Mouse (Mus musculus): ENCODE measurements around the gene Xrn1. TPM values are rescaled to one million over a fixed set of nuclear protein-coding genes. Genes with fewer than 3 reads are reported as not detected.
A peak's percentile ranks its signal among the peaks of the same experiment; 100 is the strongest.

Xrn1 gene
- polyA plus RNA-seq, 1 experiment from 2014 or later: 13.9 TPM

DNA sequence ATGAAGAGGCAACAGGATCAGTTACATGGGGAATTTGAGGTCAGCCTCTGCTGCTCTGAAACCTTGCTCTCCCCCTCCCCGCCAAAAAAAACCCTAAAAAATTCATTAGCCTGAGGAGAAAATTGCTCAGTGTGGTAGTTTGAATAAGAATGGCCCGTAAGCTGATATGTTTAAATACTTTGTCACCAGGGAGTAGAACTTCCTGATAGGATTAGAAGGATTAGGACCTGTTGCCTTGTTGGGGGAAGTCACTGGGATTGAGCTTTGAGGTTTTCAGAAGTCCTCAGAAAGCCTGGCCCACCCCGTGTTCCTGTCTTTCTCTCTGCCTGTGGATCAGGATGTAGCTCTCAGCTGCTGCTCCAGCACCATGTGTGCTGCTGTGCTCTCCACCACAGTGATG lies 73.4 kb downstream of the Xrn1 start:
- H3K4me3 ChIP-seq (ENCODE audit: low read depth, low read length): no peak overlapping the region
- WGBS: 82% methylated on average over 3 of the region's 3 CpGs
- no peaks in the 10 kb centered on the region for H3K9me3 ChIP-seq (ENCODE audit: control insufficient read depth, low read length)
- no peak overlapping the region for H3K9ac ChIP-seq (ENCODE audit: low read length)
- H3K27ac ChIP-seq (ENCODE audit: low read depth, low read length): no peak overlapping the region
- ATAC-seq (ENCODE audit: insufficient read depth, low FRiP score, low TSS enrichment) (no peak), DNase-seq (ENCODE audit: low spot score) (no peak)
- H3K4me1 ChIP-seq (ENCODE audit: control insufficient read depth, insufficient read depth, low read length): no peaks in the 10 kb centered on the region
- no peak overlapping the region for H3K4me2 ChIP-seq (ENCODE audit: low read depth)
- H3K36me3 ChIP-seq (ENCODE audit: control insufficient read depth, insufficient read depth, low read length): peaks cover 10% of the 10 kb centered on the region
- no peaks in the 10 kb centered on the region for H3K27me3 ChIP-seq (ENCODE audit: control insufficient read depth, insufficient read depth, low read length)

DNA sequence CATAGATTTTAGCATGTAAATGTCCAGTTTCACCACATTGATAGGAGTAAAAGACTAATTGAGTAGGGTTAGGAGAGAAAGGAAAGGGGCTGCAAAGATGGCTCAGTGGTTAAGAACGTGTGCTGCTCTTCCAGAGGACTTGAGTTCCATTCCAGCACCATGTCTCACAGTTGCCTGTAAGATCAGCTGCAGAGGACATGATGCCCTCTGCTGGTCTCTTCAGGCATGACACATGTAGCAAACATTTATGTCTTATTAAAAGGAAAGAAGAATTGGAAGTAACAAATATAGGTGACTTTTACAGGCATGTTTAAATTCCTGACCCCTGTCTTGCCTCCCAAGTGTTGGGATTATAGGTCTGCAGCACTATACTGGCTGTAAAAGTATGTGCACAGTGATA lies 74.3 kb downstream of the Xrn1 start:
- Histone ChIP-seq H3K27me3 (ENCODE audit: control insufficient read depth, insufficient read depth, low read length) (no peaks in the 10 kb centered on the region), H3K4me1 (ENCODE audit: control insufficient read depth, insufficient read depth, low read length) (no peaks in the 10 kb centered on the region), H3K9ac (ENCODE audit: low read length) (no peak overlapping the region), H3K27ac (ENCODE audit: low read depth, low read length) (no peak overlapping the region), H3K36me3 (ENCODE audit: control insufficient read depth, insufficient read depth, low read length) (peaks cover 8% of the 10 kb centered on the region), H3K4me3 (ENCODE audit: low read depth, low read length) (no peak overlapping the region), H3K9me3 (ENCODE audit: control insufficient read depth, low read length) (no peaks in the 10 kb centered on the region), H3K4me2 (ENCODE audit: low read depth) (no peak overlapping the region)
- ATAC-seq (ENCODE audit: insufficient read depth, low FRiP score, low TSS enrichment): no peak
- 55% methylated on average over 1 of the region's 1 CpGs for WGBS
- DNase-seq (ENCODE audit: low spot score): peak; percentile 24

DNA sequence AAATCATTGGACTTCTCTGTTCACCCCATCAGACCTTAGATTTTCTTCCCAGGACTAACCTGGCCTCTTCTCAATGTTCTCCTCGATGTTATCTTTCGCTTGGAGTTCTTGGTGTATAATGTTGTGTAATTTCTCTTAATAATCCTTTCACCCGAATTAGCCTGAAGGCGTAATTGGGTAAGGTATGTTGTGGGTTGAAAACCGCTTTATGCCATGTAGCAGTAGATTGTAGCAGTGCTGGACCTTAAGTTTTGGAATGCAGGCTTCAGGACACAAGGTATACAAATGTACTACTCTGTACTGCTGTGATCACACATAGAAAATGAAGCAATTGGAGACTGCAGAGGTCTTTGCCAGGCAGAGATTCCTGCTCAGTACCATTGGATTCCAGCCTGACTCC lies 75.3 kb downstream of the Xrn1 start:
- no peak for ATAC-seq (ENCODE audit: insufficient read depth, low FRiP score, low TSS enrichment)
- Histone ChIP-seq H3K27ac (ENCODE audit: low read depth, low read length) (no peak overlapping the region), H3K36me3 (ENCODE audit: control insufficient read depth, insufficient read depth, low read length) (peaks cover 7% of the 10 kb centered on the region), H3K4me1 (ENCODE audit: control insufficient read depth, insufficient read depth, low read length) (no peaks in the 10 kb centered on the region), H3K4me2 (ENCODE audit: low read depth) (no peak overlapping the region), H3K9me3 (ENCODE audit: control insufficient read depth, low read length) (no peaks in the 10 kb centered on the region), H3K4me3 (ENCODE audit: low read depth, low read length) (no peak overlapping the region), H3K9ac (ENCODE audit: low read length) (no peak overlapping the region), H3K27me3 (ENCODE audit: control insufficient read depth, insufficient read depth, low read length) (no peaks in the 10 kb centered on the region)
- no peak for DNase-seq (ENCODE audit: low spot score)
- WGBS: 97% methylated on average over 5 of the region's 5 CpGs

DNA sequence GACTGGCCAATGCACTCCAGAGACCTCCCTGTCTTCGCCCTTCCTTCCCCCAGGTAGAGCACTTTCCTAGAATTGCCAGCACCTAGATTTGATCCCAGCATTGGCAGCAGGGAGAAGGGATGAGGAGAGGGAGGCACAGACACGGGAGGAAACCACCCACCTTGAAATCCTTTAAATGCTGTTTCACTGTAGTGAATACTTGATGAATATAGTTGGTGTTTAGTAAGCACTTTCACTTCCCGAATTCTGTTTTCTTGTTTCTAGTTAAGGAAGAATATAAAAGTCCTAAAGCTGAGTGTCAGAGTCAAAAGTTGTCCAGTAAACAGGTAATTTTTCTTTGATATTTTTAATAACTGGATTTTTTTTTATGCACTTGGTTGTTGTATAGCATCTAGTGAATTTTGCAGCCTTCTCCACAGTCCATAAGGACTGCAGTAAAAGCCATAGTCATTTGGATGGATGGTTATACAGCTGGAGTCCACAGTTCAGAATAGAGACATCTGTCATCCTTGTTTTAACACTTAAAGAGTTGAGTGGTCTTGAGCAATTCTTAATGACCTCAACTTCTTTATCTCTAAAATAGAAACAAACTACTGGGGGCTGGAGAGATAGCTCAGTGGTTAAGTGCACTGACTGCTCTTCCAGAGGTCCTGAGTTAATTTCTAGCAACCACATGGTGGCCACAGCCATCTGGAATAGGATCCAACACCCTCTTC lies 81.0 kb downstream of the Xrn1 start:
- H3K4me3 ChIP-seq (ENCODE audit: low read depth, low read length): no peak overlapping the region
- no peaks in the 10 kb centered on the region for H3K4me1 ChIP-seq (ENCODE audit: control insufficient read depth, insufficient read depth, low read length)
- 89% methylated on average over 3 of the region's 3 CpGs for WGBS
- H3K27ac ChIP-seq (ENCODE audit: low read depth, low read length): no peak overlapping the region
- H3K36me3 ChIP-seq (ENCODE audit: control insufficient read depth, insufficient read depth, low read length): peaks cover 2% of the 10 kb centered on the region; the same call in 1 of the 2 replicates
- no peak for DNase-seq (ENCODE audit: low spot score)
- no peaks in the 10 kb centered on the region for H3K27me3 ChIP-seq (ENCODE audit: control insufficient read depth, insufficient read depth, low read length)
- ATAC-seq (ENCODE audit: insufficient read depth, low FRiP score, low TSS enrichment): no peak
- no peak overlapping the region for H3K9ac ChIP-seq (ENCODE audit: low read length)
- no peak overlapping the region for H3K4me2 ChIP-seq (ENCODE audit: low read depth)
- no peaks in the 10 kb centered on the region for H3K9me3 ChIP-seq (ENCODE audit: control insufficient read depth, low read length)

DNA sequence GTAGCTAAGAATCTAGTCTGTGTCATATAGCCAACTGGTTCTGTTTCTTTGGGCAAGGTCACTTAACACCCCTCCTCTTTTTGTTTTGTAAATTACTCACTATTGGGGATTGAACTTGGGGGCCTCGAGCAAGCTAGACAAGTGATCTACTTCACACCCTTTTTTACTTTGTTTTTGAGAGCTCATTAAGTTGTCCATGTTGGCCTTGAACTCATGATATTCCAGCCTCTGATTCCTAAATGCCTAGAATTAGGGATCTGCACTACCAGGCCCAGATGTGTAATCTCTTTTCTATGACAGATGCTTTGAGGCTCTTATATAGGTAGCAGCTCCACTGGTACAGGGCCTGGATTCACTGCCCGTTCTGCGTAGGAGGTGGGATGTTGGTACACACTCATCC lies 89.7 kb downstream of the Xrn1 start:
- Histone ChIP-seq H3K4me1 (ENCODE audit: control insufficient read depth, insufficient read depth, low read length) (no peaks in the 10 kb centered on the region), H3K4me3 (ENCODE audit: low read depth, low read length) (no peak overlapping the region), H3K4me2 (ENCODE audit: low read depth) (no peak overlapping the region), H3K27me3 (ENCODE audit: control insufficient read depth, insufficient read depth, low read length) (no peaks in the 10 kb centered on the region), H3K36me3 (ENCODE audit: control insufficient read depth, insufficient read depth, low read length) (peaks cover 13% of the 10 kb centered on the region), H3K9ac (ENCODE audit: low read length) (no peak overlapping the region), H3K9me3 (ENCODE audit: control insufficient read depth, low read length) (no peaks in the 10 kb centered on the region), H3K27ac (ENCODE audit: low read depth, low read length) (no peak overlapping the region)
- DNase-seq (ENCODE audit: low spot score) (no peak), ATAC-seq (ENCODE audit: insufficient read depth, low FRiP score, low TSS enrichment) (no peak)
- WGBS: 94% methylated on average over 3 of the region's 3 CpGs

DNA sequence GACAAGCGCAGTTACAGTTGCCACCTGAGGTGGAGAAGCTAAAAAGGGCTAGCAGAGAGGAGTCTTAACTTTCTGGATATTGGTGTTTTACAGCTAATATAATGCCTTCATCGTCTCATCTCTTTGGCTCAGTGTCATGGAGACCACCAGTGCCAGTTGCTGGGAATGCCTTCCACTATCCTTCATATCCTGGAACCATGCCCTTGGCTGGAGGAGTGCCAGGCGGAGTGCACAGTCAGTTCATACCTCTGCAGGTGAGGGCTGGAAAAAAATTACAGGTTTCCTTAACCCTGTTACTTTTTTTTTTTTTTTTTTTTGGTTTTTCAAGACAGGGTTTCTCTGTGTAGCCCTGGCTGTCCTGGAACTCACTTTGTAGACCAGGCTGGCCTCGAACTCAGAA lies 96.9 kb downstream of the Xrn1 start:
- Histone ChIP-seq H3K4me3 (ENCODE audit: low read depth, low read length) (no peak overlapping the region), H3K36me3 (ENCODE audit: control insufficient read depth, insufficient read depth, low read length) (peaks cover 8% of the 10 kb centered on the region), H3K27me3 (ENCODE audit: control insufficient read depth, insufficient read depth, low read length) (no peaks in the 10 kb centered on the region), H3K4me1 (ENCODE audit: control insufficient read depth, insufficient read depth, low read length) (no peaks in the 10 kb centered on the region), H3K9ac (ENCODE audit: low read length) (no peak overlapping the region), H3K4me2 (ENCODE audit: low read depth) (no peak overlapping the region), H3K27ac (ENCODE audit: low read depth, low read length) (no peak overlapping the region), H3K9me3 (ENCODE audit: control insufficient read depth, low read length) (no peaks in the 10 kb centered on the region)
- WGBS: 96% methylated on average over 3 of the region's 4 CpGs
- ATAC-seq (ENCODE audit: insufficient read depth, low FRiP score, low TSS enrichment): no peak
- no peak for DNase-seq (ENCODE audit: low spot score)

DNA sequence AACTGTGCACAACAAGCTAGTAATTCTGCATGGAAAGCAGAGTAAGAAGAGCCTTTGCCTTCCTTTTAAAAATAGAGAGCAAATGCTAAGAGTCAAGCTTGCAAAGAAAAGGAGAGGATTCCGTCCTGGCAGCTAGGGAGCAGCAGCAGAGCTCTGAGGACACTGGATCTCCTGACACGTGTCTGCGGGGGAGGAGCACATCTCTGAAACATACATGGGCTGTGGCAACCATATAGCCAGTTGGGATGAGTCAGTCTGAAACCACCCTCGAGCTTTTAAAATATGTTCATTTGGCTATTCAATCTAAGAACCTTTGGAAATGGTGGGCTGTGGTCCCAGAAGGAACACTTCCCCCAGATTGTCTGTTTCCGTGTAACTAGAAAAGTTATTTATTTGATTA lies 100.3 kb downstream of the Xrn1 start:
- H3K36me3 ChIP-seq (ENCODE audit: control insufficient read depth, insufficient read depth, low read length): peaks cover 5% of the 10 kb centered on the region
- WGBS: 88% methylated on average over 5 of the region's 5 CpGs

DNA sequence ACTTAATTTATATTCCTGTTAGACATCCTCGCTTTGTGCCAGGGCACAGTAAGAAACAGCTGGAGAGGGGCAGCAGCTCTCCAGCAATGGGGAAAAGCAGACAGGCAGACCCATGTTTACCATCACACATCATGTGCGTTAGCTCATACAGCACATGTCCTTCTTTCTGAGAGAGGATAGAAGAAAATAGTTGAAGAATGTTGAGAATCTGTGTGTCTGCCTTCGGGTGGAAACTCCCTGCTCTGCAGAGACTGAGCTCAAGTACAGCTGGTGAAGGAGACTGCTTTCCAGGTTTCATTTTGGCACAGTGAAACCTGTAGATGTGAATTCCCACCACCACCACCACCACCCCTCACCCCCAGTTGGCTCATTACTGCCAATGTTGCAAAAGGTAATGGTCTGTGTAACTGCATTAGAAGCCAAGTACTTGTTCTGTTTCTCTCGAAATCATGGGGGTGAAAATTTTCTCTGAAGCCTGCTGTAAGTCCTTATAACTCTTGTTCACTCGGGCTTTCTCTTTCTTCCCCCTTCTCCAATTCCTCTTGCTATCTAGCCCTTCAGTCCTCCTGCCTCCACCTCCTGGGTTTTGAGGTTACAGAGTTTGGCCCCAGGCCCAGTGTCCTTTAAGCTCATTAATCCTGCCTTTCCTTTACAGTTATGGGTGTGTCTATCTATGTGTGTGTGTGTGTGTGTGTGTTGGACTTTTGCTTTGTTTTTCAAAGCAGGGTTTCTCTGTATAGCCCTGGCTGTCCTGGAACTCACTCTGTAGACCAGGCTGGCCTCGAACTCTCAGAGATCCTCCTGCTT lies 102.1 kb downstream of the Xrn1 start:
- Histone ChIP-seq H3K27me3 (ENCODE audit: control insufficient read depth, insufficient read depth, low read length) (no peaks in the 10 kb centered on the region), H3K4me3 (ENCODE audit: low read depth, low read length) (no peak overlapping the region), H3K4me2 (ENCODE audit: low read depth) (no peak overlapping the region), H3K27ac (ENCODE audit: low read depth, low read length) (no peak overlapping the region), H3K4me1 (ENCODE audit: control insufficient read depth, insufficient read depth, low read length) (no peaks in the 10 kb centered on the region), H3K36me3 (ENCODE audit: control insufficient read depth, insufficient read depth, low read length) (peaks cover 2% of the 10 kb centered on the region; the same call in 1 of the 2 replicates), H3K9ac (ENCODE audit: low read length) (no peak overlapping the region), H3K9me3 (ENCODE audit: control insufficient read depth, low read length) (no peaks in the 10 kb centered on the region)
- WGBS: 90% methylated on average over 6 of the region's 6 CpGs
- DNase-seq (ENCODE audit: low spot score) (no peak), ATAC-seq (ENCODE audit: insufficient read depth, low FRiP score, low TSS enrichment) (no peak)

More for the DNA sequence above, 100.3 kb downstream of the Xrn1 start:
- Histone ChIP-seq H3K4me3 (ENCODE audit: low read depth, low read length) (no peak overlapping the region), H3K9ac (ENCODE audit: low read length) (no peak overlapping the region), H3K4me1 (ENCODE audit: control insufficient read depth, insufficient read depth, low read length) (no peaks in the 10 kb centered on the region), H3K9me3 (ENCODE audit: control insufficient read depth, low read length) (no peaks in the 10 kb centered on the region), H3K27ac (ENCODE audit: low read depth, low read length) (no peak overlapping the region), H3K4me2 (ENCODE audit: low read depth) (no peak overlapping the region), H3K27me3 (ENCODE audit: control insufficient read depth, insufficient read depth, low read length) (no peaks in the 10 kb centered on the region)
- ATAC-seq (ENCODE audit: insufficient read depth, low FRiP score, low TSS enrichment) (no peak), DNase-seq (ENCODE audit: low spot score) (no peak)

All from neural tube, embryonic 11.5 days (tissue).